28 mouse cellular contexts compared by ENCODE assay signal in the genomic region with DNA sequence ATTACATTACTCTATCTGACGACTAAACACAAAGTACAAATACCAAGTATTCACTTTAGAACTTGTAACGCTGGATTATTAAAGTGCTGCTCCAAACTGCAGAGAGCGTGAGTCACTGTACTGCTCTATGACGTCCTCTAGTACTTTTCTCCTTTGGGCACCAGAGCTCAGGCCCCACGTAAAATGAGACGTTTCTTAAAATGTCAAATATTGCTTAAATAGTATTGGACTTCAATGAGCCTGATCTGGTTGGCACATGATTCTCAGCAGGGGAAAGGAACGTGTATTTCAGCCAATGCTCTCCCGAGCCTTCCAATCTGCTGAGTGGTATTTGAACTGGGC.
DNase-seq lines count a peak whose midpoint lies in the region; ATAC-seq and TF ChIP-seq lines count a peak whose summit lies in the region.
"Had no signal": no experiment of that assay in that cellular context is flagged by ENCODE, and none has a peak within 500 bp of the region (broad histone marks: within the 10 kb centered on the region; RNA-seq: fewer than 3 reads in every experiment).

No protein-coding gene starts in this region.

- H3K9me3 ChIP-seq in intestine, embryonic 16.5 days (ENCODE audit: control insufficient read depth, low read length): no peaks in the 10 kb centered on the region
- H3K9me3 ChIP-seq in intestine, embryonic 15.5 days: no peaks in the 10 kb centered on the region
- H3K9me3 ChIP-seq in lung, postnatal 0 days (ENCODE audit: low read length): no peaks in the 10 kb centered on the region
- H3K9me3 ChIP-seq: forebrain, embryonic 10.5 days; hindbrain, embryonic 15.5 days; liver, embryonic 13.5 days had no signal

- no peak overlapping the region for H3K4me2 ChIP-seq in intestine, embryonic 16.5 days (ENCODE audit: low read depth, low read length)
- no peak overlapping the region for H3K4me2 ChIP-seq in intestine, embryonic 15.5 days (replicated peaks)
- no peak overlapping the region for H3K4me2 ChIP-seq in lung, postnatal 0 days (replicated peaks; ENCODE audit: low read depth, low read length)
- H3K4me2 ChIP-seq: forebrain, embryonic 15.5 days; hindbrain, embryonic 15.5 days; limb, embryonic 12.5 days; liver, embryonic 13.5 days had no signal

- peak; percentile 74 for DNase-seq in lung, postnatal 0 days (ENCODE audit: low spot score)
- DNase-seq in lung, postnatal 25 days (ENCODE audit: low spot score): no peak
- no peak for DNase-seq in adipocyte (ENCODE audit: low spot score)
- no peak for DNase-seq in kidney, postnatal 36 days
- DNase-seq: adrenal gland, adult 2 months; adrenal gland, postnatal 36 days; cerebellum, adult 18-20 months; cerebellum, postnatal 10 days; gastrocnemius, postnatal 10 days; heart, postnatal 14 days; kidney, adult 9 months; kidney, postnatal 14 days; layer of hippocampus, postnatal 36 days; liver, embryonic 13.5 days; lung, adult 18-20 months; lung, postnatal 10 days; midbrain, embryonic 14.5 days; thymus, postnatal 4 days had no signal

- H3K4me1 ChIP-seq in intestine, embryonic 16.5 days (ENCODE audit: control insufficient read depth, insufficient read depth, low read length): no peaks in the 10 kb centered on the region
- peaks cover 2% of the 10 kb centered on the region for H3K4me1 ChIP-seq in intestine, embryonic 15.5 days (replicated peaks)
- 0 out of 2 replicates have a peak, but pooled peaks cover 8% of the 10 kb centered on the region for H3K4me1 ChIP-seq in lung, postnatal 0 days (ENCODE audit: insufficient read depth, low read depth, low read length)
- peaks cover 2% of the 10 kb centered on the region; the same call in 1 of the 2 replicates for H3K4me1 ChIP-seq in embryonic fibroblast, embryonic 13.5 days (ENCODE audit: control insufficient read depth, insufficient read depth, low read length)
- H3K4me1 ChIP-seq: forebrain, embryonic 15.5 days; hindbrain, embryonic 15.5 days; limb, embryonic 12.5 days; liver, embryonic 13.5 days had no signal

- no peaks in the 10 kb centered on the region for H3K27me3 ChIP-seq in intestine, embryonic 16.5 days (replicated peaks; ENCODE audit: control insufficient read depth, insufficient read depth, low read length)
- no peaks in the 10 kb centered on the region for H3K27me3 ChIP-seq in intestine, embryonic 15.5 days (replicated peaks)
- no peaks in the 10 kb centered on the region for H3K27me3 ChIP-seq in lung, postnatal 0 days (replicated peaks; ENCODE audit: insufficient read depth, low read length)
- H3K27me3 ChIP-seq: forebrain, embryonic 15.5 days; hindbrain, embryonic 15.5 days; limb, embryonic 12.5 days; liver, embryonic 13.5 days had no signal

- H3K36me3 ChIP-seq in intestine, embryonic 16.5 days (ENCODE audit: control insufficient read depth, insufficient read depth, low read length): no peaks in the 10 kb centered on the region
- H3K36me3 ChIP-seq in intestine, embryonic 15.5 days: no peaks in the 10 kb centered on the region
- H3K36me3 ChIP-seq in lung, postnatal 0 days (ENCODE audit: insufficient read depth, low read length): no peaks in the 10 kb centered on the region
- H3K36me3 ChIP-seq: forebrain, embryonic 10.5 days; forebrain, embryonic 15.5 days; hindbrain, embryonic 10.5 days; hindbrain, embryonic 15.5 days; limb, embryonic 12.5 days; liver, embryonic 13.5 days had no signal

- H3K4me3 ChIP-seq in intestine, embryonic 16.5 days (ENCODE audit: low read length): no peak overlapping the region
- H3K4me3 ChIP-seq in intestine, embryonic 15.5 days (replicated peaks): no peak overlapping the region
- no peak overlapping the region for H3K4me3 ChIP-seq in lung, postnatal 0 days (ENCODE audit: low read depth, low read length)
- H3K4me3 ChIP-seq in embryonic fibroblast, embryonic 13.5 days (ENCODE audit: insufficient read depth, low read length): no peak overlapping the region
- H3K4me3 ChIP-seq: forebrain, embryonic 10.5 days; forebrain, embryonic 15.5 days; hindbrain, embryonic 10.5 days; hindbrain, embryonic 15.5 days; limb, embryonic 12.5 days; liver, embryonic 13.5 days had no signal

- ATAC-seq in intestine, embryonic 16.5 days: no peak
- ATAC-seq in intestine, embryonic 15.5 days: no peak
- peak; percentile 87 for ATAC-seq in lung, postnatal 0 days
- ATAC-seq: CD4-positive, CD25-positive, alpha-beta regulatory T cell, adult 4 months; forebrain, embryonic 15.5 days; inflammation-experienced regulatory T-cells, adult 6 months had no signal

- no peak overlapping the region for H3K9ac ChIP-seq in intestine, embryonic 16.5 days (ENCODE audit: low read depth, low read length)
- no peak overlapping the region for H3K9ac ChIP-seq in intestine, embryonic 15.5 days
- H3K9ac ChIP-seq in lung, postnatal 0 days (replicated peaks; ENCODE audit: low read depth): no peak overlapping the region
- H3K9ac ChIP-seq: forebrain, embryonic 15.5 days; hindbrain, embryonic 15.5 days; limb, embryonic 12.5 days; liver, embryonic 13.5 days had no signal

- peak; percentile 55; the same call in 1 of the 2 replicates for TF ChIP-seq EP300 in lung, postnatal 0 days (IDR thresholded peaks at IDR 0.05)

- peak overlapping the region; percentile 34; the same call in 1 of the 2 replicates for H3K27ac ChIP-seq in intestine, embryonic 16.5 days (ENCODE audit: low read length)
- H3K27ac ChIP-seq in intestine, embryonic 15.5 days: no peak overlapping the region
- H3K27ac ChIP-seq in lung, postnatal 0 days (ENCODE audit: low read length): peak overlapping the region; percentile 47; the same call in 1 of the 2 replicates
- H3K27ac ChIP-seq in embryonic fibroblast, embryonic 13.5 days (ENCODE audit: insufficient read depth, low read length): peak overlapping the region; percentile 30; the same call in 1 of the 2 replicates
- H3K27ac ChIP-seq: forebrain, embryonic 10.5 days; forebrain, embryonic 15.5 days; hindbrain, embryonic 10.5 days; hindbrain, embryonic 15.5 days; limb, embryonic 12.5 days; liver, embryonic 13.5 days had no signal

- WGBS in intestine, embryonic 16.5 days: 78% methylated on average over 8 of the region's 8 CpGs
- 79% methylated on average over 8 of the region's 8 CpGs for WGBS in intestine, embryonic 15.5 days
- 57% methylated on average over 8 of the region's 8 CpGs for WGBS in lung, postnatal 0 days

- no peak for TF ChIP-seq POLR2A in embryonic fibroblast, embryonic 13.5 days (IDR thresholded peaks at IDR 0.05; ENCODE audit: low read depth, low read length)

- TF ChIP-seq CTCF in lung, postnatal 0 days (IDR thresholded peaks at IDR 0.05): no peak
- TF ChIP-seq CTCF in embryonic fibroblast, embryonic 13.5 days (IDR thresholded peaks at IDR 0.05; ENCODE audit: borderline replicate concordance, insufficient read depth, low read length): no peak
